Mouse (Mus musculus) lung, postnatal 4 days (tissue): ENCODE measurements around the gene Ktn1.

Source experiments
- DNase-seq, 2 experiments: peaks; one replicate each; pipeline ENCODE4 v3.0.0; 2021

Gene Ktn1

GRCm38 (mm10) chr14:47665061-47665778 lies 17.0 kb downstream of the Ktn1 start:
- DNase-seq = no peak

GRCm38 (mm10) chr14:47668096-47668495 lies 19.8 kb downstream of the Ktn1 start:
- DNase-seq = no peak

GRCm38 (mm10) chr14:47682886-47683285 lies 34.6 kb downstream of the Ktn1 start:
- no peak for DNase-seq

- no peak for DNase-seq
Measured at GRCm38 (mm10) chr14:47684579-47684978, 36.3 kb downstream of the Ktn1 start.

GRCm38 (mm10) chr14:47699126-47699525 lies 50.9 kb downstream of the Ktn1 start:
- DNase-seq = no peak

- no peak for DNase-seq
Measured at GRCm38 (mm10) chr14:47709546-47709945, 61.3 kb downstream of the Ktn1 start.

GRCm38 (mm10) chr14:47715771-47716170 lies 67.5 kb downstream of the Ktn1 start:
- DNase-seq = no peak

GRCm38 (mm10) chr14:47717916-47718606 lies 69.8 kb downstream of the Ktn1 start:
- DNase-seq = no peak

- DNase-seq = no peak
Measured at GRCm38 (mm10) chr14:47720023-47720422, 71.8 kb downstream of the Ktn1 start.

- no peak for DNase-seq
Measured at GRCm38 (mm10) chr14:47723035-47723434, 74.8 kb downstream of the Ktn1 start.

GRCm38 (mm10) chr14:47728594-47728993 lies 80.3 kb downstream of the Ktn1 start:
- no peak for DNase-seq

- DNase-seq = no peak
Measured at GRCm38 (mm10) chr14:47735354-47735753, 87.1 kb downstream of the Ktn1 start.

GRCm38 (mm10) chr14:47736471-47736870 lies 88.2 kb downstream of the Ktn1 start:
- no peak for DNase-seq

GRCm38 (mm10) chr14:47740316-47740996 lies 92.2 kb downstream of the Ktn1 start:
- no peak for DNase-seq

GRCm38 (mm10) chr14:47741046-47741445 lies 92.8 kb downstream of the Ktn1 start:
- no peak for DNase-seq

- no peak for DNase-seq
Measured at GRCm38 (mm10) chr14:47742674-47743073, 94.4 kb downstream of the Ktn1 start.

GRCm38 (mm10) chr14:47745086-47745485 lies 96.8 kb downstream of the Ktn1 start:
- DNase-seq = no peak

GRCm38 (mm10) chr14:47747536-47747935 lies 99.3 kb downstream of the Ktn1 start:
- DNase-seq = peak; percentile 30 to 42

- DNase-seq = no peak
Measured at GRCm38 (mm10) chr14:47748714-47749113, 100.5 kb downstream of the Ktn1 start.

GRCm38 (mm10) chr14:47751422-47752205 lies 103.4 kb downstream of the Ktn1 start:
- DNase-seq = peak; percentile 47 to 63

GRCm38 (mm10) chr14:47753561-47753960 lies 105.3 kb downstream of the Ktn1 start:
- DNase-seq = no peak

GRCm38 (mm10) chr14:47754253-47754897 lies 106.1 kb downstream of the Ktn1 start:
- DNase-seq = no peak
